Mouse (Mus musculus): ENCODE measurements around the gene Tmem177. TPM values are rescaled to one million over a fixed set of nuclear protein-coding genes. Genes with fewer than 3 reads are reported as not detected.

Gene Tmem177
- total RNA-seq (2014; rRNA removed) (5.4 and 5.7 TPM in 2 replicates), polyA plus RNA-seq (2015; fragmentation: Nextera tagmentation; extraction: Ambion mirVana) (3.5 and 3.6 TPM in 2 replicates)

DNA sequence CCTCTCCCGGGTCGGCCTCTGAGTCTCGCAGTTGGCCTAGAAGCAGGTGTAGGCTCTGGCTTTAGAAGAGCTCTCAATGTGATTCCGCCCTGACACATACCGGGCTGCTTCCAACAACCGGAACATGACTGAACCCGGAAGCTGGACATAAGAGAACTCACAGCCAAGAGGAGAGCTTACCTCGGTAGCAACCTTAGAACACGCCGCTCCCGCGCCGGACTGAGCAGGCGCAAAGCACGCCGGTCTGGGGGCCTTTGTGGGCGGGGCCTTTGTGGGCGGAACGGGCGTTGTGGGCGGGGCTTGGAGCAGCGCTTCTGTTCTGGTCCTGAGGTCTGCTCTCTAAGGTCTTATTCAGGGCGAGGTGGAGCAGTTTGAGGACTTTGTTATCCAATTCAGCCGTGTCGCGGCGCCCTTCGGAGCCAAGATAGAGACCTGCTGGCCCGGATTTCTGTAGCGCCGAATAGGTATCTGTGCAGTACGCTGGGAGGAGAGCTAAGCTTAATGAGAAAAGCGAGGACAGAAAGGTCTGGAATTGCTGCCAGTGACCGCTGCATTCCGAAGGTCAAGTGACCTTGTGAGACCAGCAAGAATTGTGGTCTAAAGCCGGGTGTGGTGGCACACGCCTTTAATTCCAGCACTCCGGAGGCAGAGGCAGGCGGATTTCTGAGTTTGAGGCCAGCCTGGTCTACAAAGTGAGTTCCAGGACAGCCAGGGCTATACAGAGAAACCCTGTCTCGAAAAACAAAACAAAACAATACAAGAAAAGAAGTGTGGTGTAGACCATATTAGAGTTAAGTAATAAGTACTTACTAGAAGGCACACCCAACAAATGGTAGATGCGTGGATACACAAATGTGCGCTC, at the start of gene Tmem177:
Gene Tmem177 (minus strand): TSS at position 256 of the 862 bp plus-strand sequence.
- peak within 1 kb of the TSS; percentile 52 for H3K4me3 ChIP-seq (ENCODE audit: low read depth, low read length)
- peak; percentile 92 for ATAC-seq (ENCODE audit: low FRiP score)
- TF ChIP-seq CTCF (IDR thresholded peaks at IDR 0.05), result no peak
- peak; percentile 91 for DNase-seq (ENCODE audit: low spot score)
- H3K27ac ChIP-seq (ENCODE audit: low read depth, low read length), result peak within 1 kb of the TSS; percentile 59; the same call in 1 of the 2 replicates
- peak within 1 kb of the TSS; percentile 57 for H3K4me2 ChIP-seq (ENCODE audit: low read depth, low read length, poor library complexity, severe bottlenecking)
- 0 out of 2 replicates have a peak, but pooled peaks cover 3% of the 10 kb centered on the region for H3K4me1 ChIP-seq (ENCODE audit: insufficient read depth, low read length)
- H3K9ac ChIP-seq (replicated peaks; ENCODE audit: low read length, poor library complexity, severe bottlenecking), result peak within 1 kb of the TSS; percentile 60
- H3K36me3 ChIP-seq (ENCODE audit: insufficient read depth, low read length), result 0 out of 2 replicates have a peak, but pooled peaks cover 4% of the 10 kb centered on the region
- 9% methylated on average over 41 of the region's 42 CpGs for WGBS
- no peaks in the 10 kb centered on the region for H3K27me3 ChIP-seq (ENCODE audit: insufficient read depth, low read length)
- H3K9me3 ChIP-seq (ENCODE audit: low read length), result no peaks in the 10 kb centered on the region

DNA sequence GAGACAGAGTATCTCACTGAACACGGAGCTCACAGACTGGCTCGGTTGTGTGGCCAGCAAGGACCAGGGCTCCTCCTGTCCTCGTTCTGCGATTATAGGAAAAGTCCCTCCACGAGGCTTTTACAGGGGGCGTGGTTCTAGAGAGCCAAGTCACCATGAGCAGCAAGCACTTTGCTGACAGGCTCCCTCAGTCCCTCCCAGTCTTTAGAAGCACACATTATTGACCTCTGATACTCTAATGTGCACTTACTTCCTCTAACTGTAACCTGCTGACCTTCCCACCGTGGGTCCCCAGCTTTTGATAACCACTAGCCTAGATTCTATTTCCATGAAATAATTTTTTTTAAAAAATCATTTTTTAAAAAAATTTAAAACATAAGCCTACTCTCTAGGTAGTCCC, 46.9 kb upstream of the Tmem177 start:
- Histone ChIP-seq H3K4me1 (ENCODE audit: insufficient read depth, low read length) (no peaks in the 10 kb centered on the region), H3K9ac (replicated peaks; ENCODE audit: low read length, poor library complexity, severe bottlenecking) (no peak overlapping the region), H3K9me3 (ENCODE audit: low read length) (no peaks in the 10 kb centered on the region), H3K4me2 (ENCODE audit: low read depth, low read length, poor library complexity, severe bottlenecking) (no peak overlapping the region), H3K27me3 (ENCODE audit: insufficient read depth, low read length) (no peaks in the 10 kb centered on the region), H3K4me3 (ENCODE audit: low read depth, low read length) (no peak overlapping the region), H3K27ac (ENCODE audit: low read depth, low read length) (no peak overlapping the region), H3K36me3 (ENCODE audit: insufficient read depth, low read length) (no peaks in the 10 kb centered on the region)
- WGBS, result 73% methylated on average over 7 of the region's 7 CpGs
- no peak for TF ChIP-seq CTCF (IDR thresholded peaks at IDR 0.05)
- ATAC-seq (ENCODE audit: low FRiP score) (no peak), DNase-seq (ENCODE audit: low spot score) (no peak)

DNA sequence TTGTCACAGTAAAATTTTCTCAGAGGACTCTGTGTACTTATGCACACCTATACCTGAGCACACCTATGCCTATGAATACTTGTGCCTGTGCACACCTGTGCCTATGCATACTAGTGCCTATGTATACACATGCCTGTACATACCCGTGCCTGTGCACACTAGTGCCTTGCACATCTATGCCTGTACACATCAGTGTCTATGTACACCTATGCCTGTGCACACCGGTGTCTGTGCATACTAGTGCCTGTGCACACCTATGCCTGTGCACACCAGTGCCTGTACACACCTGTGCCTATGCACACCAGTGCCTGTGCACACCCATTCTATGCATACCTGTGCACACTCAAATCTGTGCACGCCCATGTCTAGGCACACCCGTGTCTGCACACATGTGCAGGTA, 46.5 kb upstream of the Tmem177 start:
- DNase-seq (ENCODE audit: low spot score) (no peak), ATAC-seq (ENCODE audit: low FRiP score) (peak; percentile 34; the same call in 1 of the 2 replicates)
- Histone ChIP-seq H3K9ac (replicated peaks; ENCODE audit: low read length, poor library complexity, severe bottlenecking) (no peak overlapping the region), H3K36me3 (ENCODE audit: insufficient read depth, low read length) (no peaks in the 10 kb centered on the region), H3K4me2 (ENCODE audit: low read depth, low read length, poor library complexity, severe bottlenecking) (no peak overlapping the region), H3K9me3 (ENCODE audit: low read length) (no peaks in the 10 kb centered on the region), H3K4me3 (ENCODE audit: low read depth, low read length) (no peak overlapping the region), H3K4me1 (ENCODE audit: insufficient read depth, low read length) (no peaks in the 10 kb centered on the region), H3K27me3 (ENCODE audit: insufficient read depth, low read length) (no peaks in the 10 kb centered on the region), H3K27ac (ENCODE audit: low read depth, low read length) (no peak overlapping the region)
- no peak for TF ChIP-seq CTCF (IDR thresholded peaks at IDR 0.05)
- 97% methylated on average over 4 of the region's 4 CpGs for WGBS

- no peaks in the 10 kb centered on the region for H3K36me3 ChIP-seq (ENCODE audit: insufficient read depth, low read length)
- no peak overlapping the region for H3K27ac ChIP-seq (ENCODE audit: low read depth, low read length)
- H3K4me1 ChIP-seq (ENCODE audit: insufficient read depth, low read length), result no peaks in the 10 kb centered on the region
- no peak overlapping the region for H3K4me2 ChIP-seq (ENCODE audit: low read depth, low read length, poor library complexity, severe bottlenecking)
- no peak overlapping the region for H3K9ac ChIP-seq (replicated peaks; ENCODE audit: low read length, poor library complexity, severe bottlenecking)
- H3K27me3 ChIP-seq (ENCODE audit: insufficient read depth, low read length), result no peaks in the 10 kb centered on the region
- WGBS, result 61% methylated on average over 9 of the region's 9 CpGs
- no peak for TF ChIP-seq CTCF (IDR thresholded peaks at IDR 0.05)
- no peak overlapping the region for H3K4me3 ChIP-seq (ENCODE audit: low read depth, low read length)
- no peaks in the 10 kb centered on the region for H3K9me3 ChIP-seq (ENCODE audit: low read length)
- ATAC-seq (ENCODE audit: low FRiP score), result no peak
- DNase-seq (ENCODE audit: low spot score), result peak; percentile 76
Observed at GRCm38 (mm10) chr1:119957716-119958222, 44.8 kb upstream of the Tmem177 start.

- peak; percentile 27; the same call in 1 of the 2 replicates for ATAC-seq (ENCODE audit: low FRiP score)
- no peak overlapping the region for H3K4me3 ChIP-seq (ENCODE audit: low read depth, low read length)
- WGBS, result 56% methylated on average over 2 of the region's 2 CpGs
- no peak overlapping the region for H3K4me2 ChIP-seq (ENCODE audit: low read depth, low read length, poor library complexity, severe bottlenecking)
- DNase-seq (ENCODE audit: low spot score), result no peak
- no peak overlapping the region for H3K27ac ChIP-seq (ENCODE audit: low read depth, low read length)
- no peak for TF ChIP-seq CTCF (IDR thresholded peaks at IDR 0.05)
- no peaks in the 10 kb centered on the region for H3K27me3 ChIP-seq (ENCODE audit: insufficient read depth, low read length)
- no peaks in the 10 kb centered on the region for H3K9me3 ChIP-seq (ENCODE audit: low read length)
- no peak overlapping the region for H3K9ac ChIP-seq (replicated peaks; ENCODE audit: low read length, poor library complexity, severe bottlenecking)
- no peaks in the 10 kb centered on the region for H3K36me3 ChIP-seq (ENCODE audit: insufficient read depth, low read length)
- no peaks in the 10 kb centered on the region for H3K4me1 ChIP-seq (ENCODE audit: insufficient read depth, low read length)
Observed at GRCm38 (mm10) chr1:119954680-119955079, 41.7 kb upstream of the Tmem177 start.

GRCm38 (mm10) chr1:119953456-119953855, 40.4 kb upstream of the Tmem177 start:
- no peak for DNase-seq (ENCODE audit: low spot score)
- WGBS, result 78% methylated on average over 9 of the region's 9 CpGs
- H3K4me3 ChIP-seq (ENCODE audit: low read depth, low read length), result no peak overlapping the region

More at GRCm38 (mm10) chr1:119953456-119953855, 40.4 kb upstream of the Tmem177 start:
- ATAC-seq (ENCODE audit: low FRiP score), result no peak
- Histone ChIP-seq H3K9ac (replicated peaks; ENCODE audit: low read length, poor library complexity, severe bottlenecking) (no peak overlapping the region), H3K27me3 (ENCODE audit: insufficient read depth, low read length) (no peaks in the 10 kb centered on the region), H3K36me3 (ENCODE audit: insufficient read depth, low read length) (no peaks in the 10 kb centered on the region), H3K27ac (ENCODE audit: low read depth, low read length) (no peak overlapping the region), H3K4me1 (ENCODE audit: insufficient read depth, low read length) (no peaks in the 10 kb centered on the region), H3K9me3 (ENCODE audit: low read length) (no peaks in the 10 kb centered on the region), H3K4me2 (ENCODE audit: low read depth, low read length, poor library complexity, severe bottlenecking) (no peak overlapping the region)
- no peak for TF ChIP-seq CTCF (IDR thresholded peaks at IDR 0.05)
